Mouse (Mus musculus) inflammation-experienced regulatory T-cells, adult 6 months (primary cell): ENCODE measurements around the gene Lyrm4. TPM values are rescaled to one million over a fixed set of nuclear protein-coding genes. Genes with fewer than 3 reads are reported as not detected.

Source experiments
- polyA plus RNA-seq, 3 experiments: library from polyadenylated mRNA; unstranded; fragments of 100-300 nt; shearing (Covaris generic); gene quantifications; one replicate each; pipeline ENCODE4 v1.2.1; 2017

Gene Lyrm4
- polyA plus RNA-seq, 3 experiments from 2014 or later: 23.0 to 46.0 (median 23.9) TPM

Other genes with a start within 250 kb of the Lyrm4 start
- 1 to 10 TPM; 4.9 to 8.5 (median 8.0) TPM for gene Rpp40, start 211.2 kb downstream of the Lyrm4 start, polyA plus RNA-seq
- gene Ppp1r3g, start 158.7 kb downstream of the Lyrm4 start, polyA plus RNA-seq: under 1 TPM in 1 of 3 experiments, not detected in 2; 0.19 TPM
- gene Fars2, start 114 bp downstream of the Lyrm4 start, polyA plus RNA-seq: 10 to 100 TPM; 23.4 to 41.3 (median 30.9) TPM